9 mouse cellular contexts compared by ENCODE assay signal in the genomic region with DNA sequence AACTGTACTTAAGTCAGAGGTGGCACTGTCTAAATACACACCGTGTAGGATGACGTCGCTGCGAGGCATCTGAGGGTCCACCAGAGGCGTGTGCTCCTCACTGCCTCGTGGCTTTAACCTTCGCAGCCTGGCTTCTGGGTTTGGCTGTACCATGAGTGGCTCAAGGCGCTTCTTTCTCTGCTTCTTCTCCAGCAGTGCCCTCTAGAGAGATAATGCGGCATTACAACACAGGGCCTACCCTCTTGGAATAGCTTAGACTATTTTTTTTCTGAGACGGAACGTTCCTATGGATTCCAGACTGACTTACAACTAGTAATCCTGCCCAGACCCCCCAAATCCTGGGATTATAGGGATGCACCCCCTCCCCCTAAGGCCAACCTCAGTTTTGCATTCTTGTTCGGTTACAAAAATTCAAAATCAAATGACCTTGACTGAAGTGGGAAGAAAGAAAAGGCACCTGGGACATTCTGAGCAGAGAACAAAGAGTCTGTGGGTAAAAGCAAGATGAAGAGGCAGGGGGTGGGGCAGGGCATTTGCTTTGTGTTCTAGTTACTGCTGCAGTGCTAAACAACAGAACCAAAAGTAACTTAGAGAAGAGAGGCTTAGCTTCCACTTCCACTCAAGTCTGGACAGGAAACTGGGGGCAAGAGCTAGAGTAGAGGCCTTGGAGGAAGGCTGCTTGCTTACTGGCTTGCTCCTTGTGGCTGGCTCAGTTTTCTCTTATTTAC. TPM values are rescaled to one million over a fixed set of nuclear protein-coding genes. Genes with fewer than 3 reads are reported as not detected.
A peak's percentile ranks its signal among the peaks of the same experiment; 100 is the strongest.
DNase-seq lines count a peak whose midpoint lies in the region; ATAC-seq and TF ChIP-seq lines count a peak whose summit lies in the region.
"Had no signal": no experiment of that assay in that cellular context is flagged by ENCODE, and none has a peak within 500 bp of the region (broad histone marks: within the 10 kb centered on the region; RNA-seq: fewer than 3 reads in every experiment).

No protein-coding gene starts in this region.

- no peaks in the 10 kb centered on the region for H3K9me3 ChIP-seq in intestine, embryonic 15.5 days
- H3K9me3 ChIP-seq: stomach, embryonic 15.5 days had no signal

- 23% methylated on average over 12 of the region's 12 CpGs for WGBS in intestine, embryonic 15.5 days
- 20% methylated on average over 12 of the region's 12 CpGs for WGBS in small intestine, adult 2 months

- TF ChIP-seq CTCF in cortical plate, adult 2 months (IDR thresholded peaks at IDR 0.05; ENCODE audit: extremely low read depth, insufficient read depth, low read length) = peak; percentile 63
- TF ChIP-seq CTCF in small intestine, adult 2 months (IDR thresholded peaks at IDR 0.05; ENCODE audit: extremely low read depth, insufficient read length, insufficient replicate concordance, low read depth, low read length) = peak; percentile 63; the same call in 1 of the 2 replicates

- H3K36me3 ChIP-seq in intestine, embryonic 15.5 days = peaks cover 10% of the 10 kb centered on the region; the same call in 1 of the 2 replicates
- H3K36me3 ChIP-seq in small intestine, adult 2 months (ENCODE audit: control insufficient read depth, insufficient read depth, low read length) = no peaks in the 10 kb centered on the region

- peaks cover 2% of the 10 kb centered on the region; the same call in 1 of the 2 replicates for H3K4me1 ChIP-seq in cortical plate, adult 2 months (ENCODE audit: control insufficient read depth, insufficient read depth, low read length)
- H3K4me1 ChIP-seq in intestine, embryonic 15.5 days (replicated peaks) = 0 out of 2 replicates have a peak, but pooled peaks cover 3% of the 10 kb centered on the region
- no peaks in the 10 kb centered on the region; the same call in 1 of the 2 replicates for H3K4me1 ChIP-seq in small intestine, adult 2 months (ENCODE audit: control insufficient read depth, insufficient read depth, insufficient read length, low read length)

- intact Hi-C loops in left cerebral cortex, postnatal 14 days (cut with DNase I) = no loop called here

- no peaks in the 10 kb centered on the region for H3K27me3 ChIP-seq in intestine, embryonic 15.5 days (replicated peaks)
- H3K27me3 ChIP-seq in small intestine, adult 2 months (ENCODE audit: control insufficient read depth, insufficient read depth, low read length) = no peaks in the 10 kb centered on the region
- H3K27me3 ChIP-seq: stomach, embryonic 15.5 days had no signal

- peak; percentile 63 for ATAC-seq in intestine, embryonic 15.5 days

- peak; percentile 48 to 54 for DNase-seq in urinary bladder, adult 18-20 months (ENCODE audit: low spot score in 2 of 2)
- no peak for DNase-seq in urinary bladder, adult 2 months (ENCODE audit: low spot score)
- DNase-seq in gastrocnemius, postnatal 4 days (ENCODE audit: low spot score in 2 of 2) = peak; percentile 38 to 67
- DNase-seq in left cerebral cortex, postnatal 14 days (ENCODE audit: low spot score in 2 of 2) = peak; percentile 81 to 82
- DNase-seq in mesoderm, embryonic 11.5 days (ENCODE audit: low read depth, low spot score) = peak; percentile 82

- H3K4me2 ChIP-seq in intestine, embryonic 15.5 days (replicated peaks) = no peak overlapping the region
- H3K4me2 ChIP-seq: stomach, embryonic 15.5 days had no signal

- no peak overlapping the region for H3K27ac ChIP-seq in cortical plate, adult 2 months (ENCODE audit: insufficient read depth, low read length)
- no peak overlapping the region for H3K27ac ChIP-seq in intestine, embryonic 15.5 days
- no peak overlapping the region for H3K27ac ChIP-seq in small intestine, adult 2 months (ENCODE audit: insufficient read depth, low read depth, low read length)
- H3K27ac ChIP-seq: stomach, embryonic 15.5 days had no signal

- no peak for TF ChIP-seq POLR2A in cortical plate, adult 2 months (IDR thresholded peaks at IDR 0.05; ENCODE audit: extremely low read depth, insufficient read depth, low read length)
- no peak for TF ChIP-seq POLR2A in small intestine, adult 2 months (IDR thresholded peaks at IDR 0.05; ENCODE audit: low read depth, low read length)

- H3K4me3 ChIP-seq in cortical plate, adult 2 months (ENCODE audit: insufficient read depth, low read length) = no peak overlapping the region
- no peak overlapping the region for H3K4me3 ChIP-seq in intestine, embryonic 15.5 days (replicated peaks)
- no peak overlapping the region for H3K4me3 ChIP-seq in small intestine, adult 2 months (ENCODE audit: low read depth, low read length)
- H3K4me3 ChIP-seq: stomach, embryonic 15.5 days had no signal

- H3K9ac ChIP-seq in intestine, embryonic 15.5 days = no peak overlapping the region
- H3K9ac ChIP-seq: stomach, embryonic 15.5 days had no signal

RNA-seq across cellular contexts. Expression of a gene that starts 21.1 kb away (rescaled TPM):
- polyA plus RNA-seq in urinary bladder, adult 2 months (2012; rRNA removed) = 22.6 TPM in 2 replicates
- polyA plus RNA-seq in cortical plate, adult 2 months (2012; rRNA removed) = 27.2 and 27.8 TPM in 2 replicates
- 10 to 100 TPM; 19.9 to 21.6 TPM for total RNA-seq in gastrocnemius, postnatal 4 days (2021)
- polyA plus RNA-seq in intestine, embryonic 15.5 days (2015; fragmentation: Nextera tagmentation; extraction: Ambion mirVana) = 10.4 and 11.9 TPM in 2 replicates
- total RNA-seq in left cerebral cortex, postnatal 14 days (2021) = 10 to 100 TPM; 17.6 to 18.4 TPM
- polyA plus RNA-seq in small intestine, adult 2 months (2012; rRNA removed) = 2.0 and 2.4 TPM in 2 replicates

RNA-seq across cellular contexts. Expression of a gene that starts 28.1 kb away (rescaled TPM):
- polyA plus RNA-seq in urinary bladder, adult 2 months (2012; rRNA removed) = 12.9 and 18.6 TPM in 2 replicates
- polyA plus RNA-seq in cortical plate, adult 2 months (2012; rRNA removed) = 11.8 and 12.2 TPM in 2 replicates
- 10 to 100 TPM; 24.0 to 24.7 TPM for total RNA-seq in gastrocnemius, postnatal 4 days (2021)
- polyA plus RNA-seq in intestine, embryonic 15.5 days (2015; fragmentation: Nextera tagmentation; extraction: Ambion mirVana) = 97.9 and 107 TPM in 2 replicates
- 10 to 100 TPM; 16.3 to 18.2 TPM for total RNA-seq in left cerebral cortex, postnatal 14 days (2021)
- polyA plus RNA-seq in small intestine, adult 2 months (2012; rRNA removed) = 7.2 and 11.2 TPM in 2 replicates

RNA-seq across cellular contexts. Expression of a gene that starts 28.2 kb away (rescaled TPM):
- 4.7 and 5.0 TPM in 2 replicates for polyA plus RNA-seq in urinary bladder, adult 2 months (2012; rRNA removed)
- polyA plus RNA-seq in cortical plate, adult 2 months (2012; rRNA removed) = 1.7 and 2.5 TPM in 2 replicates
- total RNA-seq in gastrocnemius, postnatal 4 days (2021) = 10 to 100 TPM; 21.2 to 21.8 TPM
- 25.7 and 26.3 TPM in 2 replicates for polyA plus RNA-seq in intestine, embryonic 15.5 days (2015; fragmentation: Nextera tagmentation; extraction: Ambion mirVana)
- total RNA-seq in left cerebral cortex, postnatal 14 days (2021) = 1 to 10 TPM; 2.0 to 2.1 TPM
- 6.3 and 11.3 TPM in 2 replicates for polyA plus RNA-seq in small intestine, adult 2 months (2012; rRNA removed)

RNA-seq across cellular contexts. Expression of a gene that starts 33.9 kb away (rescaled TPM):
- 0.50 and 0.75 TPM in 2 replicates for polyA plus RNA-seq in urinary bladder, adult 2 months (2012; rRNA removed)
- polyA plus RNA-seq in cortical plate, adult 2 months (2012; rRNA removed) = 0.42 and 0.63 TPM in 2 replicates
- 10 to 100 TPM; 18.8 to 20.5 TPM for total RNA-seq in gastrocnemius, postnatal 4 days (2021)
- polyA plus RNA-seq in intestine, embryonic 15.5 days (2015; fragmentation: Nextera tagmentation; extraction: Ambion mirVana) = 2.2 and 2.5 TPM in 2 replicates
- 1 to 10 TPM in 1 of 2 experiments, under 1 TPM in 1; 0.82 to 1.6 TPM for total RNA-seq in left cerebral cortex, postnatal 14 days (2021)
- 0.61 and 0.93 TPM in 2 replicates for polyA plus RNA-seq in small intestine, adult 2 months (2012; rRNA removed)

RNA-seq across cellular contexts. Expression of a gene that starts 40.7 kb away (rescaled TPM):
- 0.10 TPM in 1 of 2 replicates, not detected in the other for polyA plus RNA-seq in urinary bladder, adult 2 months (2012; rRNA removed)
- 2.8 and 4.3 TPM in 2 replicates for polyA plus RNA-seq in cortical plate, adult 2 months (2012; rRNA removed)
- under 1 TPM in 1 of 2 experiments, not detected in 1; 0.34 TPM for total RNA-seq in gastrocnemius, postnatal 4 days (2021)
- polyA plus RNA-seq in intestine, embryonic 15.5 days (2015; fragmentation: Nextera tagmentation; extraction: Ambion mirVana) = 0.13 and 0.16 TPM in 2 replicates
- under 1 TPM in 1 of 2 experiments, not detected in 1; 0.63 TPM for total RNA-seq in left cerebral cortex, postnatal 14 days (2021)
- not detected in 2 replicates for polyA plus RNA-seq in small intestine, adult 2 months (2012; rRNA removed)
